Mouse (Mus musculus): ENCODE data around the gene Dach1. TPM values are rescaled to one million over a fixed set of nuclear protein-coding genes. Genes with fewer than 3 reads are reported as not detected.

The Dach1 gene
- polyA plus RNA-seq, 2 experiments: 0.17 to 0.29 TPM

- Histone ChIP-seq H3K9ac (replicated peaks) (no peak overlapping the region), H3K4me2 (ENCODE audit: low read depth) (no peak overlapping the region), H3K4me3 (ENCODE audit: insufficient read depth in 1 of 2, low read depth in 2 of 2, low read length in 2 of 2) (no peak overlapping the region), H3K4me1 (replicated peaks; ENCODE audit: control insufficient read depth in 2 of 2, insufficient read depth in 2 of 2, low read length in 1 of 2) (no peaks in the 10 kb centered on the region), H3K9me3 (ENCODE audit: control insufficient read depth, low read length) (no peaks in the 10 kb centered on the region), H3K36me3 (replicated peaks; ENCODE audit: control insufficient read depth, insufficient read depth, low read depth) (no peaks in the 10 kb centered on the region), H3K27me3 (ENCODE audit: control insufficient read depth, insufficient read depth, low read length) (no peaks in the 10 kb centered on the region), H3K27ac (no peak overlapping the region)
- ATAC-seq (ENCODE audit: insufficient read depth): no peak
- WGBS (ENCODE audit: insufficient replicate concordance): 64% methylated on average over 6 of the region's 6 CpGs
- TF ChIP-seq CTCF (IDR thresholded peaks at IDR 0.05; ENCODE audit: low read depth) (no peak), EP300 (IDR thresholded peaks at IDR 0.05; ENCODE audit: low read depth) (no peak)
- no peak for DNase-seq (ENCODE audit: low read depth in 3 of 3, low spot score in 3 of 3)
These were observed 205.9 kb downstream of the Dach1 start for GRCm38 (mm10) chr14:97963624-97964023.

- no peak for TF ChIP-seq CTCF (IDR thresholded peaks at IDR 0.05; ENCODE audit: low read depth)
- TF ChIP-seq EP300 (IDR thresholded peaks at IDR 0.05; ENCODE audit: low read depth): no peak
- no peak overlapping the region for H3K4me2 ChIP-seq (ENCODE audit: low read depth)
- H3K9me3 ChIP-seq (ENCODE audit: control insufficient read depth, low read length): no peaks in the 10 kb centered on the region
- no peaks in the 10 kb centered on the region for H3K27me3 ChIP-seq (ENCODE audit: control insufficient read depth, insufficient read depth, low read length)
- no peak overlapping the region for H3K4me3 ChIP-seq (ENCODE audit: insufficient read depth in 1 of 2, low read depth in 2 of 2, low read length in 2 of 2)
- 63% methylated on average over 1 of the region's 1 CpGs for WGBS (ENCODE audit: insufficient replicate concordance)
- H3K27ac ChIP-seq: no peak overlapping the region
- H3K9ac ChIP-seq (replicated peaks): no peak overlapping the region
- no peak for DNase-seq (ENCODE audit: low read depth in 3 of 3, low spot score in 3 of 3)
- ATAC-seq (ENCODE audit: insufficient read depth): no peak
- H3K36me3 ChIP-seq (replicated peaks; ENCODE audit: control insufficient read depth, insufficient read depth, low read depth): no peaks in the 10 kb centered on the region
- no peaks in the 10 kb centered on the region for H3K4me1 ChIP-seq (replicated peaks; ENCODE audit: control insufficient read depth in 2 of 2, insufficient read depth in 2 of 2, low read length in 1 of 2)
These were observed 213.2 kb downstream of the Dach1 start for GRCm38 (mm10) chr14:97956356-97956755.

- ATAC-seq (ENCODE audit: insufficient read depth): no peak
- Histone ChIP-seq H3K9me3 (ENCODE audit: control insufficient read depth, low read length) (no peaks in the 10 kb centered on the region), H3K9ac (replicated peaks) (no peak overlapping the region), H3K4me2 (ENCODE audit: low read depth) (no peak overlapping the region), H3K27me3 (ENCODE audit: control insufficient read depth, insufficient read depth, low read length) (no peaks in the 10 kb centered on the region), H3K4me3 (ENCODE audit: insufficient read depth in 1 of 2, low read depth in 2 of 2, low read length in 2 of 2) (no peak overlapping the region), H3K4me1 (replicated peaks; ENCODE audit: control insufficient read depth in 2 of 2, insufficient read depth in 2 of 2, low read length in 1 of 2) (no peaks in the 10 kb centered on the region), H3K27ac (no peak overlapping the region), H3K36me3 (replicated peaks; ENCODE audit: control insufficient read depth, insufficient read depth, low read depth) (no peaks in the 10 kb centered on the region)
- 38% methylated on average over 2 of the region's 2 CpGs for WGBS (ENCODE audit: insufficient replicate concordance)
- no peak for DNase-seq (ENCODE audit: low read depth in 3 of 3, low spot score in 3 of 3)
- TF ChIP-seq CTCF (IDR thresholded peaks at IDR 0.05; ENCODE audit: low read depth) (no peak), EP300 (IDR thresholded peaks at IDR 0.05; ENCODE audit: low read depth) (no peak)
These were observed 224.1 kb downstream of the Dach1 start for GRCm38 (mm10) chr14:97945471-97945870.

GRCm38 (mm10) chr14:97944643-97945268, 224.8 kb downstream of the Dach1 start:
- no peak for TF ChIP-seq CTCF (IDR thresholded peaks at IDR 0.05; ENCODE audit: low read depth)
- no peak for TF ChIP-seq EP300 (IDR thresholded peaks at IDR 0.05; ENCODE audit: low read depth)
- Histone ChIP-seq H3K36me3 (replicated peaks; ENCODE audit: control insufficient read depth, insufficient read depth, low read depth) (no peaks in the 10 kb centered on the region), H3K9me3 (ENCODE audit: control insufficient read depth, low read length) (no peaks in the 10 kb centered on the region), H3K4me1 (replicated peaks; ENCODE audit: control insufficient read depth in 2 of 2, insufficient read depth in 2 of 2, low read length in 1 of 2) (no peaks in the 10 kb centered on the region), H3K4me3 (ENCODE audit: insufficient read depth in 1 of 2, low read depth in 2 of 2, low read length in 2 of 2) (no peak overlapping the region), H3K4me2 (ENCODE audit: low read depth) (no peak overlapping the region), H3K9ac (replicated peaks) (no peak overlapping the region), H3K27me3 (ENCODE audit: control insufficient read depth, insufficient read depth, low read length) (no peaks in the 10 kb centered on the region), H3K27ac (no peak overlapping the region)
- DNase-seq (ENCODE audit: low read depth in 3 of 3, low spot score in 3 of 3): no peak
- WGBS (ENCODE audit: insufficient replicate concordance): 71% methylated on average over 9 of the region's 9 CpGs
- no peak for ATAC-seq (ENCODE audit: insufficient read depth)

- H3K9me3 ChIP-seq (ENCODE audit: control insufficient read depth, low read length): no peaks in the 10 kb centered on the region
- 60% methylated on average over 2 of the region's 2 CpGs for WGBS (ENCODE audit: insufficient replicate concordance)
- H3K4me3 ChIP-seq (ENCODE audit: insufficient read depth in 1 of 2, low read depth in 2 of 2, low read length in 2 of 2): no peak overlapping the region
- no peak overlapping the region for H3K4me2 ChIP-seq (ENCODE audit: low read depth)
- no peaks in the 10 kb centered on the region for H3K36me3 ChIP-seq (replicated peaks; ENCODE audit: control insufficient read depth, insufficient read depth, low read depth)
- ATAC-seq (ENCODE audit: insufficient read depth) (no peak), DNase-seq (ENCODE audit: low read depth in 3 of 3, low spot score in 3 of 3) (no peak)
- H3K4me1 ChIP-seq (replicated peaks; ENCODE audit: control insufficient read depth in 2 of 2, insufficient read depth in 2 of 2, low read length in 1 of 2): no peaks in the 10 kb centered on the region
- H3K27me3 ChIP-seq (ENCODE audit: control insufficient read depth, insufficient read depth, low read length): no peaks in the 10 kb centered on the region
- no peak overlapping the region for H3K9ac ChIP-seq (replicated peaks)
- H3K27ac ChIP-seq: no peak overlapping the region
- TF ChIP-seq CTCF (IDR thresholded peaks at IDR 0.05; ENCODE audit: low read depth) (no peak), EP300 (IDR thresholded peaks at IDR 0.05; ENCODE audit: low read depth) (no peak)
These were observed 227.2 kb downstream of the Dach1 start for GRCm38 (mm10) chr14:97942361-97942760.

Data from liver, embryonic 14.5 days (tissue).